Mouse (Mus musculus) forebrain, embryonic 14.5 days (tissue): ENCODE results near the gene Fkbp8. TPM values are rescaled to one million over a fixed set of nuclear protein-coding genes. Genes with fewer than 3 reads are reported as not detected.

Source experiments
- ATAC-seq: fragments of 200-750 bp; cut with Nextera tagmentation; 2 replicates; pipeline ENCODE4 v1.8.0; 2017; ENCODE audit warnings: mild to moderate bottlenecking, moderate library complexity
- DNase-seq: peaks from one replicate; pipeline ENCODE4 v3.0.0-alpha.2; 2015; ENCODE audit warnings: low spot score
- H3K27ac ChIP-seq: fragments of 300-500 bp; sonication (generic); 2 replicates; pipeline ENCODE4 v1.5.1; 2014; ENCODE audit warnings: low read depth, mild to moderate bottlenecking, control low read depth, low read length, moderate library complexity
- H3K27me3 ChIP-seq: fragments of 300-500 bp; sonication (generic); replicated peaks from 2 replicates; pipeline ENCODE4 v1.6.1; 2014; ENCODE audit warnings: low read length, control low read depth, mixed read lengths; ENCODE audit not compliant: control insufficient read depth, insufficient read depth
- H3K36me3 ChIP-seq: fragments of 300-500 bp; sonication (generic); 2 replicates; pipeline ENCODE4 v1.6.1; 2014; ENCODE audit warnings: low read length, control low read depth; ENCODE audit not compliant: control insufficient read depth, insufficient read depth
- H3K4me1 ChIP-seq: fragments of 300-500 bp; sonication (generic); 2 replicates; pipeline ENCODE4 v1.6.1; 2014; ENCODE audit warnings: antibody characterized with exemption, low read length, control low read depth; ENCODE audit not compliant: control insufficient read depth, insufficient read depth
- H3K4me2 ChIP-seq: fragments of 300-500 bp; sonication (generic); 2 replicates; pipeline ENCODE4 v1.6.1; 2014; ENCODE audit warnings: mild to moderate bottlenecking, control low read depth, low read length
- H3K4me3 ChIP-seq: fragments of 300-500 bp; sonication (generic); 2 replicates; pipeline ENCODE4 v1.5.1; 2014; ENCODE audit warnings: low read depth, low read length, control low read depth
- H3K9ac ChIP-seq: fragments of 300-500 bp; sonication (generic); 2 replicates; pipeline ENCODE4 v1.6.1; 2014; ENCODE audit warnings: mild to moderate bottlenecking, low read length, control low read depth, moderate library complexity
- H3K9me3 ChIP-seq: fragments of 300-500 bp; sonication (generic); replicated peaks from 2 replicates; pipeline ENCODE4 v1.6.1; 2016; ENCODE audit warnings: low read length, control low read depth, mixed read lengths; ENCODE audit not compliant: control insufficient read depth
- WGBS: fragments of 180-500 bp; shearing (Covaris S2); extraction: QIAGEN DNeasy Blood & Tissue Kit; methylation state at CpG from one replicate; pipeline ENCODE4 v1.1.7; 2014; 5-methylcytosine and 5-hydroxymethylcytosine counted together
- polyA plus RNA-seq: library from polyadenylated mRNA; unstranded; fragments of >200 nt; fragmentation: Nextera tagmentation; extraction: Ambion mirVana; gene quantifications from 2 replicates; pipeline ENCODE4 v1.2.1, GENCODE M21; 2014

Fkbp8 gene
- polyA plus RNA-seq, 1 experiment from 2014 or later: 363 TPM

- no peak overlapping the region for H3K9ac ChIP-seq
- peaks cover 30% of the 10 kb centered on the region for H3K36me3 ChIP-seq
- peaks cover 6% of the 10 kb centered on the region for H3K4me1 ChIP-seq
- ATAC-seq (no peak), DNase-seq (no peak)
- H3K9me3 ChIP-seq: no peaks in the 10 kb centered on the region
- WGBS: 92% methylated on average over 6 of the region's 6 CpGs
- no peak overlapping the region for H3K4me2 ChIP-seq
- H3K4me3 ChIP-seq: no peak overlapping the region
- H3K27ac ChIP-seq: no peak overlapping the region
- no peaks in the 10 kb centered on the region for H3K27me3 ChIP-seq
Observed at GRCm38 (mm10) chr8:70519043-70519442, 8.5 kb upstream of the Fkbp8 start.

DNA sequence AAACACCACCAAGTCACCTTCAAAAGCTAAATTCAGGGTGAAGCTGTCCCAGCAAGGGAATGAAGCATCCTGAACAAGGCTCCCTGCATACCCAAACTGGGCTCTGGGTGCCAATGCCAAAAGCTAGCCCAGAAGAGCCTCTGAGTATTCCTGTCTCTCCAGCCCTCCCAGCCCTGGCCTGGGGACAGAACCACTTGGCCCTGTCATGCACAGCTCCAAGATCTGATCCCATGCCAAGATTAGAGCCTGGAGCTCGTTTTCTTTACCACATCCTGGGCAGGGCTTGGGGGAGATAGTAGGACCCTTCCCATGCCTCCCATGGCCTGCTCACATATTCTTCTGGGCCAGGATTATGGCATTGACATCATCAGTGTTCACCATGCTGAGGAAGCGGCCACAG is 7.9 kb upstream of the Fkbp8 start:
- 65% methylated on average over 2 of the region's 2 CpGs for WGBS

DNA sequence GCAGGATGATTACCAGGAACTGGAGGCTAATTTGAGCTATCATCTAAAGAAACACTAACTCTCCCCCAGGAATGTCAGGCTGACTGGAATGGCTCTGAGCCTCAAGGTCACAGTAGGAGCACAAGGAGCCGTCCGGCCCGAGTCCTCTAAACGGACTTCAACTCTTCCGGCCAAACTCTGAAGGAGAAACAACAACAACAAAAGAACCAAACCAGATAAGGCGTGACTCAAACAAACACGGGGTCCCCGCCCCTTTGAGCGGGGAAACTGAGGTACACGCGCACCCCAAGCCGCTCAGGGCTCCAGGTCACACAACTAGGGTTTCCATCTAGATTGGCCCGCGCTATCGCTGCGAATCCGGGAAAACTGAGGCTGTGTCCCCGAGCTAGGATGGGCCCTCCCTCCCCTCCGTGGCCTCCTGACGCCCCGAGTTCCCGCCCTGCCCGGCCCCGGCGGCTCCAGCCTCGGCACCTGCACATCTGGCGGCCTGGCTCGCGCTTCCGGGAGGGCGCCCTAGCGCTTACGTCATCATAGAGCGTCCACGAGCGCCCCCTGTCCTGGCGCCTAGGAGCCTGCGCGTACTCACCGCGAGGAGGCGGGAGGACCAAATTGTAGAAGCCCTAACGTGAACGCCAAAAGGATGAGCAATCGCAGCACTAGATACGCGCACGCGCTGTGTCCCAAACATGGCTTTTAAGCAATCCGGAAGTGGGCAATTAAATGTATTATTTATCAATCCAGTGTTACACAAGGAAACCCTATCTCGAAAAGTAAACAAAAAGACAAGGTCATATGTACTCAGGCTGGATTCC is 4.7 kb upstream of the Fkbp8 start:
- Histone ChIP-seq H3K4me1 (peaks cover 6% of the 10 kb centered on the region), H3K36me3 (0 out of 2 replicates have a peak, but pooled peaks cover 12% of the 10 kb centered on the region), H3K27me3 (no peaks in the 10 kb centered on the region), H3K27ac (peak overlapping the region; percentile 89), H3K4me2 (peak overlapping the region; percentile 85), H3K9me3 (no peaks in the 10 kb centered on the region), H3K4me3 (peak overlapping the region; percentile 62), H3K9ac (peak overlapping the region; percentile 68)
- ATAC-seq (peak; percentile 86), DNase-seq (peak; percentile 99)
- WGBS: under 1% methylated on average over 51 of the region's 51 CpGs

More for the DNA sequence above, 7.9 kb upstream of the Fkbp8 start:
- H3K9ac ChIP-seq: no peak overlapping the region
- no peak overlapping the region for H3K27ac ChIP-seq
- no peaks in the 10 kb centered on the region for H3K27me3 ChIP-seq
- no peak overlapping the region for H3K4me2 ChIP-seq
- no peaks in the 10 kb centered on the region for H3K9me3 ChIP-seq
- no peak for ATAC-seq
- peaks cover 6% of the 10 kb centered on the region for H3K4me1 ChIP-seq
- no peak for DNase-seq
- no peak overlapping the region for H3K4me3 ChIP-seq
- peaks cover 25% of the 10 kb centered on the region; the same call in 1 of the 2 replicates for H3K36me3 ChIP-seq

- H3K27ac ChIP-seq: peak overlapping the region; percentile 82
- H3K36me3 ChIP-seq: peaks cover 27% of the 10 kb centered on the region
- no peak for ATAC-seq
- peak overlapping the region; percentile 95 for H3K9ac ChIP-seq
- H3K9me3 ChIP-seq: no peaks in the 10 kb centered on the region
- H3K27me3 ChIP-seq: no peaks in the 10 kb centered on the region
- 2% methylated on average over 8 of the region's 8 CpGs for WGBS
- no peak for DNase-seq
- peaks cover 12% of the 10 kb centered on the region for H3K4me1 ChIP-seq
- H3K4me2 ChIP-seq: peak overlapping the region; percentile 88
- H3K4me3 ChIP-seq: peak overlapping the region; percentile 82
Observed at GRCm38 (mm10) chr8:70527111-70527511, 413 bp upstream of the Fkbp8 start.

DNA sequence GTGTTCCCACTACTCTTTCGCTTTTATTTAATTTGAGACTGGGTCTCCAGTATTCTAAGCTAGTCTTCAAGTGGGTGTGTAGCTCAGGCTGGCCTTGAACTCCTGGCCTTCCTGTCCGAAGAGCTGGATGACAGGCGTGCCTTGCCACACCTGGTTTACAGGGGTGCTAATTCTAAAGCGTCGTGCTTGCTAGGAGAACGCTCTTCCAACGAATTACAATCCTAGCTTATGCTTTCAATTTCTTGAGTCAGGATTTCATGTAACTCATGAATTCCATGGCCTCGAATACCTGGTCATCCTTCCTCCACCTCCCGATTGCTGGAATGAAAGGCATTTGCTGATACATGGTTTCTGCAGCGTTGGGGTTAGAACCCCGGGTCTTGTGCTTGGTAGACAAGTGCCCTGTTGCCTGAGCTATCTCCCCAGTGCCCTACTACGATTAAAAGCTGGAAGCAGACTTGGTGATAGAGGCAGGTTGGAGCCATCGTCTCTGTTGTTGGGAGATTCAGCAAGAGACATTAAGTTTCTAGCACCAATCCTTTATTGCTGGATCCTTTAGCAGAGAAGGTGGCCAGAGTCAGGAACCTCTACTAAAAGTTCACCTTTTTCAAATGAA is 766 bp downstream of the Fkbp8 start:
- Histone ChIP-seq H3K4me3 (peak overlapping the region; percentile 82), H3K27me3 (no peaks in the 10 kb centered on the region), H3K9me3 (no peaks in the 10 kb centered on the region), H3K9ac (peak overlapping the region; percentile 95), H3K27ac (peak overlapping the region; percentile 82), H3K4me1 (peaks cover 8% of the 10 kb centered on the region), H3K36me3 (peaks cover 37% of the 10 kb centered on the region), H3K4me2 (peak overlapping the region; percentile 88)
- no peak for ATAC-seq
- WGBS: 35% methylated on average over 13 of the region's 13 CpGs
- DNase-seq: no peak

- 90% methylated on average over 5 of the region's 5 CpGs for WGBS
- H3K4me2 ChIP-seq: no peak overlapping the region
Observed at GRCm38 (mm10) chr8:70529299-70529698, 1.8 kb downstream of the Fkbp8 start.

DNA sequence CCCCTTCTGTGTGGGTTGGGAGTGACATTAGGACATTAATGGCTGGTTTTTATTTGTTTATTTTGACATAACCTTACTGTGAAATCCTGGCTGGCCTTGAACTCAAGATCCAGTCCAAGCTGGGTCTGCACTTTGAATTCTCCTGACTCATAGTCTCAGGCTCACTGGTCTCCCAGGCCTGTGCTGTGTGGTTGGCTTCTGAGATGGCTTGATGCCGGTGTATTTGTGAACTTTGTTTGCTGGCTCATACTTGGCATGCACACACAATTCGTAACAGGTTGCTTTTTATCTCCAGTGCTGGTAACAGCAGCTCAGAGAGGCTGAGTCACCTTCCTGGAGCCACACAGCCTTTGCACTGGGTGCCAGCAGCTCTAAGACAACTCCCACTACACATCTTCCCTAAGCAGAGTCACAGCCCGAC is 2.2 kb downstream of the Fkbp8 start:
- Histone ChIP-seq H3K27me3 (no peaks in the 10 kb centered on the region), H3K4me1 (peaks cover 6% of the 10 kb centered on the region), H3K9me3 (no peaks in the 10 kb centered on the region), H3K4me2 (no peak overlapping the region), H3K27ac (no peak overlapping the region), H3K4me3 (no peak overlapping the region), H3K36me3 (peaks cover 51% of the 10 kb centered on the region), H3K9ac (no peak overlapping the region; the same call in 1 of the 2 replicates)
- DNase-seq (no peak), ATAC-seq (no peak)
- 95% methylated on average over 3 of the region's 3 CpGs for WGBS

More at GRCm38 (mm10) chr8:70529299-70529698, 1.8 kb downstream of the Fkbp8 start:
- peaks cover 6% of the 10 kb centered on the region for H3K4me1 ChIP-seq
- H3K36me3 ChIP-seq: peaks cover 46% of the 10 kb centered on the region
- no peak overlapping the region for H3K4me3 ChIP-seq
- H3K9me3 ChIP-seq: no peaks in the 10 kb centered on the region
- no peak for DNase-seq
- H3K27ac ChIP-seq: no peak overlapping the region
- ATAC-seq: no peak
- no peak overlapping the region for H3K9ac ChIP-seq
- H3K27me3 ChIP-seq: no peaks in the 10 kb centered on the region

DNA sequence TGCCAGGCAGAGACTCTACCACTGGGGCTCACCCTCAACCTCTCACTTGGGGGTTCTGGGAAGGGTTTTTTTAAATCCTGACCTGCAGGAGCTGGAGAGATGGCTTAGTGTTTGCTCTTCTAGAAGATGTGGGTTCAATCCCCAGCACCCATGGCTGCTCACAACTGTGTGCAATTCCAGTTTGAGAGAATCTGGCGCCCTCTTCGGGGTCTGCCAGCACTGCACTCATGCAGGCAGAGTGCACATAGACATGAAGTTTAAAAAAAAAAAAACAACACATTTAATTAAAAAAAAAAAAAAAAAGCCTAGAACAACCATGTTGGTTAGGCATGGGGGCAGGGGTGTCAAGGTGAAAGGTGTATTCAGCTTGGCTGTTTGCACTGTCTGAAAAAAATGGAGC is 2.8 kb downstream of the Fkbp8 start:
- Histone ChIP-seq H3K4me1 (peaks cover 6% of the 10 kb centered on the region), H3K36me3 (peaks cover 56% of the 10 kb centered on the region)

GRCm38 (mm10) chr8:70534281-70534680 is 6.8 kb downstream of the Fkbp8 start:
- Histone ChIP-seq H3K4me1 (no peaks in the 10 kb centered on the region; the same call in none of the 2 replicates), H3K4me3 (no peak overlapping the region), H3K9me3 (no peaks in the 10 kb centered on the region), H3K9ac (no peak overlapping the region), H3K4me2 (no peak overlapping the region), H3K27me3 (no peaks in the 10 kb centered on the region), H3K36me3 (peaks cover 75% of the 10 kb centered on the region), H3K27ac (no peak overlapping the region)
- ATAC-seq (no peak), DNase-seq (no peak)
- WGBS: 90% methylated on average over 12 of the region's 12 CpGs

More for the DNA sequence above, 2.8 kb downstream of the Fkbp8 start:
- Histone ChIP-seq H3K9me3 (no peaks in the 10 kb centered on the region), H3K4me2 (no peak overlapping the region), H3K27ac (no peak overlapping the region), H3K27me3 (no peaks in the 10 kb centered on the region), H3K4me3 (no peak overlapping the region), H3K9ac (no peak overlapping the region; the same call in 1 of the 2 replicates)
- no peak for ATAC-seq
- 92% methylated on average over 2 of the region's 2 CpGs for WGBS
- no peak for DNase-seq
